Mouse (Mus musculus): ENCODE results near the gene Mark2.

The Mark2 gene

GRCm38 (mm10) chr19:7341512-7342397 lies at the start of gene Mark2:
Gene Mark2, minus strand, starts transcription at chr19:7341860.
- peak; percentile 99 for DNase-seq (ENCODE audit: low spot score)

- no peak for DNase-seq (ENCODE audit: low spot score)
Measured at GRCm38 (mm10) chr19:7388488-7388887, 46.8 kb upstream of the Mark2 start.

- DNase-seq (ENCODE audit: low spot score) = no peak
Measured at GRCm38 (mm10) chr19:7386042-7386441, 44.4 kb upstream of the Mark2 start.

GRCm38 (mm10) chr19:7382903-7383865 lies 41.5 kb upstream of the Mark2 start, which contains the start of gene Spindoc:
Gene Spindoc, minus strand, starts transcription at chr19:7382994.
- peak; percentile 98 for DNase-seq (ENCODE audit: low spot score)

- DNase-seq (ENCODE audit: low spot score) = peak; percentile 80
Measured at GRCm38 (mm10) chr19:7382248-7382902, 40.7 kb upstream of the Mark2 start.

- DNase-seq (ENCODE audit: low spot score) = no peak
Measured at GRCm38 (mm10) chr19:7381906-7382247, 40.2 kb upstream of the Mark2 start.

- no peak for DNase-seq (ENCODE audit: low spot score)
Measured at GRCm38 (mm10) chr19:7377639-7378038, 36.0 kb upstream of the Mark2 start.

GRCm38 (mm10) chr19:7374491-7374890 lies 32.8 kb upstream of the Mark2 start:
- no peak for DNase-seq (ENCODE audit: low spot score)

- DNase-seq (ENCODE audit: low spot score) = peak; percentile 65
Measured at GRCm38 (mm10) chr19:7369469-7369868, 27.8 kb upstream of the Mark2 start.

- DNase-seq (ENCODE audit: low spot score) = no peak
Measured at GRCm38 (mm10) chr19:7353636-7354035, 12.0 kb upstream of the Mark2 start.

GRCm38 (mm10) chr19:7352809-7353495 lies 11.3 kb upstream of the Mark2 start:
- DNase-seq (ENCODE audit: low spot score) = no peak

GRCm38 (mm10) chr19:7349993-7350392 lies 8.3 kb upstream of the Mark2 start:
- DNase-seq (ENCODE audit: low spot score) = no peak

GRCm38 (mm10) chr19:7345235-7345755 lies 3.6 kb upstream of the Mark2 start:
- DNase-seq (ENCODE audit: low spot score) = peak; percentile 44

- no peak for DNase-seq (ENCODE audit: low spot score)
Measured at GRCm38 (mm10) chr19:7342646-7343045, 986 bp upstream of the Mark2 start.

- DNase-seq (ENCODE audit: low spot score) = peak; percentile 19
Measured at GRCm38 (mm10) chr19:7340780-7341475, 732 bp downstream of the Mark2 start.

- no peak for DNase-seq (ENCODE audit: low spot score)
Measured at GRCm38 (mm10) chr19:7340371-7340779, 1.3 kb downstream of the Mark2 start.

GRCm38 (mm10) chr19:7339867-7340266 lies 1.8 kb downstream of the Mark2 start:
- peak; percentile 13 for DNase-seq (ENCODE audit: low spot score)

- no peak for DNase-seq (ENCODE audit: low spot score)
Measured at GRCm38 (mm10) chr19:7339026-7339425, 2.6 kb downstream of the Mark2 start.

- no peak for DNase-seq (ENCODE audit: low spot score)
Measured at GRCm38 (mm10) chr19:7337781-7338342, 3.8 kb downstream of the Mark2 start.

- DNase-seq (ENCODE audit: low spot score) = no peak
Measured at GRCm38 (mm10) chr19:7335656-7336055, 6.0 kb downstream of the Mark2 start.

All from yolk sac, embryonic 10.5 days (tissue).